Mouse (Mus musculus) neutrophil, adult 5-6 weeks (primary cell): ENCODE data around the gene Rnf115. TPM values are rescaled to one million over a fixed set of nuclear protein-coding genes. Genes with fewer than 3 reads are reported as not detected.

Experiments
- ATAC-seq: fragments of 151-379, 151-347 bp; 2 replicates; pipeline ENCODE4 v1.8.0; 2017; ENCODE audit warnings: mild to moderate bottlenecking, moderate TSS enrichment; ENCODE audit not compliant: insufficient number of reproducible peaks, poor library complexity, low FRiP score, severe bottlenecking; ENCODE audit errors: extremely low read depth
- total RNA-seq: library from RNA; stranded (forward); fragments of 200-1000 nt; gene quantifications from 2 replicates; pipeline ENCODE4 v1.2.3, GENCODE M21; 2017

Gene Rnf115
- total RNA-seq, 1 experiment from 2014 or later: 95.0 TPM

- ATAC-seq: no peak
These were observed 30.2 kb downstream of the Rnf115 start for GRCm38 (mm10) chr3:96757691-96758090.

- no peak for ATAC-seq
These were observed 32.2 kb downstream of the Rnf115 start for GRCm38 (mm10) chr3:96759695-96760094.

GRCm38 (mm10) chr3:96764528-96764927 lies 37.1 kb downstream of the Rnf115 start:
- no peak for ATAC-seq

- no peak for ATAC-seq
These were observed 42.5 kb downstream of the Rnf115 start for GRCm38 (mm10) chr3:96769971-96770370.

GRCm38 (mm10) chr3:96772949-96773348 lies 45.5 kb downstream of the Rnf115 start:
- ATAC-seq: no peak

GRCm38 (mm10) chr3:96777120-96777519 lies 49.7 kb downstream of the Rnf115 start:
- ATAC-seq: no peak

- no peak for ATAC-seq
These were observed 54.8 kb downstream of the Rnf115 start for GRCm38 (mm10) chr3:96782236-96782635.

- ATAC-seq: no peak
These were observed 60.3 kb downstream of the Rnf115 start for GRCm38 (mm10) chr3:96787784-96788183.

GRCm38 (mm10) chr3:96788506-96788905 lies 61.0 kb downstream of the Rnf115 start:
- no peak for ATAC-seq

GRCm38 (mm10) chr3:96800254-96800653 lies 72.8 kb downstream of the Rnf115 start:
- no peak for ATAC-seq

GRCm38 (mm10) chr3:96802214-96802613 lies 74.8 kb downstream of the Rnf115 start:
- no peak for ATAC-seq

- ATAC-seq: no peak
These were observed 80.7 kb downstream of the Rnf115 start for GRCm38 (mm10) chr3:96808136-96808535.

- no peak for ATAC-seq
These were observed 81.2 kb downstream of the Rnf115 start for GRCm38 (mm10) chr3:96808651-96809050.

- ATAC-seq: no peak
These were observed 83.8 kb downstream of the Rnf115 start for GRCm38 (mm10) chr3:96811232-96811631.

- peak; percentile 57; the same call in 1 of the 2 replicates for ATAC-seq
These were observed 85.1 kb downstream of the Rnf115 start for GRCm38 (mm10) chr3:96812395-96813091.

GRCm38 (mm10) chr3:96813106-96813505 lies 85.6 kb downstream of the Rnf115 start:
- ATAC-seq: no peak

GRCm38 (mm10) chr3:96813591-96814244 lies 86.3 kb downstream of the Rnf115 start:
- no peak for ATAC-seq

- no peak for ATAC-seq
These were observed 86.9 kb downstream of the Rnf115 start for GRCm38 (mm10) chr3:96814342-96814741.

GRCm38 (mm10) chr3:96820116-96820915 lies 92.9 kb downstream of the Rnf115 start:
- no peak for ATAC-seq

GRCm38 (mm10) chr3:96821581-96821980 lies 94.1 kb downstream of the Rnf115 start:
- ATAC-seq: no peak
